Mouse (Mus musculus): Measurements from ENCODE around the gene Rtl9. TPM values are rescaled to one million over a fixed set of nuclear protein-coding genes. Genes with fewer than 3 reads are reported as not detected.

The Rtl9 gene
- not detected for polyA plus RNA-seq (2017; shearing (Covaris generic))

DNA sequence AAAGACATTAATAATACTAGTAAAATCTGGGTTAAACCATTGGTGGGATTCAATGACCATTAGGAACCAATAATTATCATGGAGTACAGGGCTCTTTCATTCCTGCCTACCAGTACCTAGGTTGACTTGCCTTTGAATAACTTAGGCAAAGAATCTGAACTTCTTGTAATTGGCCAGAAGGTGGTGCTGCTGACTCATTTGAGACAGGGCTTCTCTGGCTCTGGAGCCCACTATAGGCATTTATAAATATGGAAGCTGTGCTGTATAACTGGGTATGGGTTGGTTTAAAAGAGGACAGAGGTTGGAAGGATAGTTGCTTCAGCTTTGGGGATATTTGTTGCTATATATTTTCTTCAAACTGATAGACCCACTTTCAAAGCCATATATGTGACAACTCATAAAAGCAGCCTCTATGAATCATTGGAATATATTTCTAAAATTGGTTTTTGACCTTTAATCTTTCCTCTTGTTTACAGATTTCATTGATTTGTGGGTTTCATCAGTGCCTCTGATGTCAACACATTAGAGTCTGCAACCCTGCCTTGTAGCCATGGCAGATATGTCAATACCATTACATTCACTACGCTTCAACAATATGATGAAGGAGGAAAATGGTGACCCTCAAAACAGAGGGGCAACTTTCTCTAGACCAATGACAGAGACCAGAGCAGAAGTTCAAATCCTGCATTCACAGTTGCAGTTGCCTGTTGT lies at the start of gene Rtl9:
TSS of gene Rtl9 (plus strand) at position 551 of the 711 bp plus-strand sequence.

Other genes starting within 250 kb of the Rtl9 start
- 5.4 TPM for gene Ammecr1, start 132.9 kb upstream of the Rtl9 start, polyA plus RNA-seq (2017; shearing (Covaris generic))

Measured in CD4-positive, CD25-positive, alpha-beta regulatory T cell (primary cell).